ENCODE assay signal across 18 mouse cellular contexts in genomic region chr4:46700223-46700651, GRCm38 (mm10). TPM values are rescaled to one million over a fixed set of nuclear protein-coding genes. Genes with fewer than 3 reads are reported as not detected.
A peak's percentile ranks its signal among the peaks of the same experiment; 100 is the strongest.
DNase-seq lines count a peak whose midpoint lies in the region; ATAC-seq and TF ChIP-seq lines count a peak whose summit lies in the region.
"Had no signal": no experiment of that assay in that cellular context is flagged by ENCODE, and none has a peak within 500 bp of the region (broad histone marks: within the 10 kb centered on the region; RNA-seq: fewer than 3 reads in every experiment).

No protein-coding gene starts in this region.

- TF ChIP-seq POLR2A in MEL (IDR thresholded peaks at IDR 0.05; ENCODE audit: control insufficient read depth in 1 of 2, insufficient read depth in 1 of 2, low read depth in 1 of 2, low read length in 2 of 2, poor library complexity in 1 of 2): no peak

- peak; percentile 63 to 67 for TF ChIP-seq EP300 in MEL (IDR thresholded peaks at IDR 0.05; ENCODE audit: low read depth in 1 of 2, low read length in 2 of 2)

- no peak overlapping the region for H3K4me2 ChIP-seq in hindbrain, embryonic 13.5 days
- H3K4me2 ChIP-seq in hindbrain, embryonic 12.5 days (replicated peaks): no peak overlapping the region
- no peak overlapping the region for H3K4me2 ChIP-seq in forebrain, embryonic 14.5 days (ENCODE audit: low read length)
- H3K4me2 ChIP-seq in midbrain, embryonic 13.5 days (replicated peaks): no peak overlapping the region
- H3K4me2 ChIP-seq: heart, embryonic 15.5 days; lung, embryonic 14.5 days; stomach, embryonic 15.5 days had no signal

- no peak overlapping the region for H3K9ac ChIP-seq in hindbrain, embryonic 13.5 days
- H3K9ac ChIP-seq in hindbrain, embryonic 12.5 days: no peak overlapping the region
- no peak overlapping the region for H3K9ac ChIP-seq in MEL (ENCODE audit: control insufficient read depth, low read depth, low read length, poor library complexity, severe bottlenecking)
- H3K9ac ChIP-seq in forebrain, embryonic 14.5 days (ENCODE audit: low read length): no peak overlapping the region
- no peak overlapping the region for H3K9ac ChIP-seq in midbrain, embryonic 13.5 days (replicated peaks)
- H3K9ac ChIP-seq: heart, embryonic 15.5 days; lung, embryonic 14.5 days; stomach, embryonic 15.5 days had no signal

- no peak for TF ChIP-seq CTCF in MEL (IDR thresholded peaks at IDR 0.05 in 2 of 3, conservative IDR thresholded peaks at IDR 0.05 in 1 of 3; ENCODE audit: control insufficient read depth in 1 of 3, insufficient read depth in 1 of 3, low read depth in 2 of 3, low read length in 3 of 3, poor library complexity in 1 of 3, severe bottlenecking in 1 of 3)

- DNase-seq in MEL (ENCODE audit: low read depth, low spot score): peak; percentile 47
- DNase-seq in forebrain, embryonic 14.5 days (ENCODE audit: low spot score): peak; percentile 76
- no peak for DNase-seq in kidney, adult 11 months
- DNase-seq in gastrocnemius, postnatal 25 days: no peak
- no peak for DNase-seq in heart, adult 9 months (ENCODE audit: low spot score in 2 of 2)
- DNase-seq: adrenal gland, postnatal 25 days; cerebellum, adult 8-10 months; heart, adult 11 months; left cerebral cortex, postnatal 4 days; lung, embryonic 14.5 days; lung, postnatal 4 days; spleen, adult 18-20 months had no signal

- H3K9me3 ChIP-seq in hindbrain, embryonic 13.5 days: no peaks in the 10 kb centered on the region
- H3K9me3 ChIP-seq in hindbrain, embryonic 12.5 days (replicated peaks): no peaks in the 10 kb centered on the region
- no peaks in the 10 kb centered on the region for H3K9me3 ChIP-seq in MEL (replicated peaks; ENCODE audit: insufficient read depth, low read length)
- no peaks in the 10 kb centered on the region for H3K9me3 ChIP-seq in forebrain, embryonic 14.5 days (replicated peaks; ENCODE audit: control insufficient read depth, low read length)
- no peaks in the 10 kb centered on the region for H3K9me3 ChIP-seq in midbrain, embryonic 13.5 days
- H3K9me3 ChIP-seq: heart, embryonic 15.5 days; stomach, embryonic 15.5 days had no signal

- TF ChIP-seq RAD21 in MEL (IDR thresholded peaks at IDR 0.05; ENCODE audit: low read depth, low read length): no peak

- H3K4me1 ChIP-seq in hindbrain, embryonic 13.5 days (replicated peaks): peaks cover 9% of the 10 kb centered on the region
- H3K4me1 ChIP-seq in hindbrain, embryonic 12.5 days: no peaks in the 10 kb centered on the region
- H3K4me1 ChIP-seq in MEL (ENCODE audit: control insufficient read depth in 1 of 2, insufficient read depth in 2 of 2, low read length in 2 of 2): peaks cover 0 to 6% of the 10 kb centered on the region in 2 experiments; a peak in 3 of 4 replicates
- H3K4me1 ChIP-seq in forebrain, embryonic 14.5 days (ENCODE audit: control insufficient read depth, insufficient read depth, low read length): peaks cover 3% of the 10 kb centered on the region; the same call in 1 of the 2 replicates
- 0 out of 2 replicates have a peak, but pooled peaks cover 4% of the 10 kb centered on the region for H3K4me1 ChIP-seq in midbrain, embryonic 13.5 days (replicated peaks)
- H3K4me1 ChIP-seq: stomach, embryonic 15.5 days had no signal

- peak; percentile 44; the same call in 1 of the 2 replicates for ATAC-seq in hindbrain, embryonic 13.5 days (ENCODE audit: low FRiP score)
- no peak for ATAC-seq in hindbrain, embryonic 12.5 days (ENCODE audit: low FRiP score)
- ATAC-seq in forebrain, embryonic 14.5 days: peak; percentile 83
- ATAC-seq in midbrain, embryonic 13.5 days: peak; percentile 51
- ATAC-seq: Patski had no signal

- H3K27ac ChIP-seq in hindbrain, embryonic 13.5 days: peak overlapping the region; percentile 31; the same call in 1 of the 2 replicates
- H3K27ac ChIP-seq in hindbrain, embryonic 12.5 days: no peak overlapping the region
- no peak overlapping the region for H3K27ac ChIP-seq in MEL (ENCODE audit: control insufficient read depth, low read depth, low read length)
- peak overlapping the region; percentile 17; the same call in 1 of the 2 replicates for H3K27ac ChIP-seq in forebrain, embryonic 14.5 days (ENCODE audit: low read depth, low read length)
- peak overlapping the region; percentile 65 for H3K27ac ChIP-seq in midbrain, embryonic 13.5 days
- H3K27ac ChIP-seq: heart, embryonic 15.5 days; stomach, embryonic 15.5 days had no signal

- no peaks in the 10 kb centered on the region for H3K27me3 ChIP-seq in hindbrain, embryonic 13.5 days
- no peaks in the 10 kb centered on the region for H3K27me3 ChIP-seq in hindbrain, embryonic 12.5 days
- no peaks in the 10 kb centered on the region for H3K27me3 ChIP-seq in MEL (ENCODE audit: control insufficient read depth in 1 of 2, insufficient read depth in 2 of 2, low read length in 2 of 2)
- no peaks in the 10 kb centered on the region for H3K27me3 ChIP-seq in forebrain, embryonic 14.5 days (replicated peaks; ENCODE audit: control insufficient read depth, insufficient read depth, low read length)
- H3K27me3 ChIP-seq in midbrain, embryonic 13.5 days: no peaks in the 10 kb centered on the region; the same call in 1 of the 2 replicates
- H3K27me3 ChIP-seq: heart, embryonic 15.5 days; Patski; stomach, embryonic 15.5 days had no signal

- H3K79me2 ChIP-seq in MEL (ENCODE audit: control insufficient read depth, insufficient read depth, low read length, poor library complexity): no peaks in the 10 kb centered on the region

- WGBS in hindbrain, embryonic 13.5 days: 52% methylated on average over 10 of the region's 10 CpGs
- 68% methylated on average over 10 of the region's 10 CpGs for WGBS in hindbrain, embryonic 12.5 days
- WGBS in forebrain, embryonic 14.5 days: 8% methylated on average over 10 of the region's 10 CpGs
- WGBS in midbrain, embryonic 13.5 days: 55% methylated on average over 10 of the region's 10 CpGs

- no peaks in the 10 kb centered on the region for H3K36me3 ChIP-seq in hindbrain, embryonic 13.5 days
- no peaks in the 10 kb centered on the region for H3K36me3 ChIP-seq in hindbrain, embryonic 12.5 days
- H3K36me3 ChIP-seq in MEL (ENCODE audit: control insufficient read depth in 1 of 2, insufficient read depth in 2 of 2, low read length in 2 of 2): no peaks in the 10 kb centered on the region
- H3K36me3 ChIP-seq in forebrain, embryonic 14.5 days (ENCODE audit: control insufficient read depth, insufficient read depth, low read length): no peaks in the 10 kb centered on the region
- no peaks in the 10 kb centered on the region for H3K36me3 ChIP-seq in midbrain, embryonic 13.5 days
- H3K36me3 ChIP-seq: heart, embryonic 15.5 days; stomach, embryonic 15.5 days had no signal

- H3K4me3 ChIP-seq in hindbrain, embryonic 13.5 days: no peak overlapping the region
- H3K4me3 ChIP-seq in hindbrain, embryonic 12.5 days: no peak overlapping the region
- no peak overlapping the region for H3K4me3 ChIP-seq in MEL (ENCODE audit: control insufficient read depth in 1 of 2, insufficient read depth in 1 of 2, low read depth in 2 of 2, low read length in 2 of 2)
- no peak overlapping the region for H3K4me3 ChIP-seq in forebrain, embryonic 14.5 days (ENCODE audit: low read depth, low read length)
- H3K4me3 ChIP-seq in midbrain, embryonic 13.5 days (replicated peaks): no peak overlapping the region
- H3K4me3 ChIP-seq: heart, embryonic 15.5 days; stomach, embryonic 15.5 days had no signal

TF ChIP-seq in MEL, 35 proteins besides CTCF, POLR2A, EP300 and RAD21:
- no peak for TF ChIP-seq USF2 (IDR thresholded peaks at IDR 0.05; ENCODE audit: borderline replicate concordance in 1 of 2, insufficient read depth in 1 of 2, low read depth in 1 of 2, low read length in 2 of 2)
- peak; percentile 49; the same call in 1 of the 2 replicates for TF ChIP-seq TCF12 (IDR thresholded peaks at IDR 0.05; ENCODE audit: low read depth, low read length)
- TF ChIP-seq BHLHE40 (IDR thresholded peaks at IDR 0.05; ENCODE audit: borderline replicate concordance, low read depth, low read length): peak; percentile 21; the same call in 1 of the 2 replicates
- no peak for TF ChIP-seq KAT2A (conservative IDR thresholded peaks at IDR 0.05; ENCODE audit: low read depth, low read length)
- peak; percentile 71 for TF ChIP-seq GATA1 (IDR thresholded peaks at IDR 0.05; ENCODE audit: low read depth, low read length)

RNA-seq across cellular contexts. Expression of gene Tbc1d2, which starts 50.2 kb away (rescaled TPM):
- polyA plus RNA-seq in hindbrain, embryonic 13.5 days (2015; fragmentation: Nextera tagmentation; extraction: Ambion mirVana): 0.73 and 0.75 TPM in 2 replicates
- 1.4 and 1.5 TPM in 2 replicates for polyA plus RNA-seq in hindbrain, embryonic 12.5 days (2016; fragmentation: Nextera tagmentation; extraction: Ambion mirVana)
- total RNA-seq in MEL (2012; rRNA removed): 0.19 and 0.20 TPM in 2 replicates
- polyA plus RNA-seq in MEL (2012; ENCODE audit: insufficient read depth in 1 of 2, insufficient read length in 2 of 2, low read depth in 1 of 2, low replicate concordance in 2 of 2, missing spikeins in 1 of 2): under 1 TPM in 1 of 2 experiments, not detected in 1; 0.36 TPM
- polyA plus RNA-seq in forebrain, embryonic 14.5 days (2014; fragmentation: Nextera tagmentation; extraction: Ambion mirVana): 0.47 and 0.62 TPM in 2 replicates
- 0.54 and 0.55 TPM in 2 replicates for polyA plus RNA-seq in midbrain, embryonic 13.5 days (2015; fragmentation: Nextera tagmentation; extraction: Ambion mirVana)
- total RNA-seq in gastrocnemius, postnatal 25 days (2021): under 1 TPM; 0.64 to 0.78 TPM

Comparison
In these comparisons a context has a peak if more than half of its experiments do, and no peak if none do; other contexts are left out.
1. H3K27ac ChIP-seq: peak in hindbrain, embryonic 13.5 days (single experiment), forebrain, embryonic 14.5 days (single experiment) and midbrain, embryonic 13.5 days (single experiment); none in hindbrain, embryonic 12.5 days (single experiment) and MEL (single experiment).
2. DNase-seq: peak in MEL (single experiment) and forebrain, embryonic 14.5 days (single experiment); none in kidney, adult 11 months (single experiment), gastrocnemius, postnatal 25 days (single experiment) and heart, adult 9 months (0 of 2).